Mouse (Mus musculus): ENCODE measurements around the gene Faim2. TPM values are rescaled to one million over a fixed set of nuclear protein-coding genes. Genes with fewer than 3 reads are reported as not detected.

Gene Faim2
- polyA plus RNA-seq, 1 experiment from 2014 or later: 0.81 TPM

DNA sequence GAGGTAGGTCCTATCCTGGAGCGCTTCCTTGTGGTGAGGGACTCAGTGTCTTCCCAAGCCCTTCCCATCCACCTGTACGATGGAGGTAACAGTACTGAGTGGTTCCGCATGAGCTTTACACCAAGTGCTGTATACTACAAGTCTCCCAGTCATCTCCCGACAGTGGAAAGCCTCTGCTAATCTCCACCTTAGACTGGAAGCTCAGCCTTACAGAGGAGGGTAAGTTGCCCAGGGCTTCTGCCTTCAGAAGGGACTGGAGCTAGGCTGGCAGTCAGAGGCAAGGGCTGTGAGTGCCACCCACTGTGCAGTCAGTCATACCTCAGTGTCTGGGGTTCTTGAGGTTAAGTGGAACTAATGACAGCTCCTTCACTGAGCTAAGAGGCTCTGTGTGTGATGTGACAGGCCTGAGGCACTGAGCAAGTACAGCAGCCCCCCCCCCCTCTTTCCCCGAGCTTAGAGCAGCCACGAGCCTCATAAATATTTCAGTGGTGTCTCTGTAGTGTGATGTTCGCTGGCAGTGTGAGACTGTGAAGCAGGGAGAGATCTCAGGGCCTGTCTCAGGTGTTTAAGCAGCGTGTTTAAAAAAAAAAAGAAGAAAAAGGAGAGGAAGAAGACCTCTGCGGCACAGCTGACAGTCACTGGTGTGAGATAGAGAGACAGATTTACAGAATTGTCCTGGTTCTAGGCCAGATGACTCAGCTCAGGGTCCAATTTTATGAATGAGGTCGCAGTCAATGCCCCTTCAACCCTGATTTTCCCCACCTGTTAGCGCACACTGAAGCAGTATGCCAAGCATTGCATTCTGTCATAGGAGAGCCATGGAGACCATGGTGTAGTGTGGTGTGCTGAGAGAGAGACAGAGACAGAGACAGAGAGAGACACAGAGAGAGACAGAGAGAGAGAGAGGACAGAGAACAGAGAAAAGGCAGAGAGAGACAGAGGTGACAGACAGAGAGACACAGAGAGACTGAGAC lies 9.2 kb upstream of the Faim2 start:
- TF ChIP-seq EP300 (optimal IDR thresholded peaks at IDR 0.05) (no peak), CTCF (IDR thresholded peaks at IDR 0.05; ENCODE audit: low read depth) (no peak)
- Histone ChIP-seq H3K4me3 (ENCODE audit: low read depth, low read length) (no peak overlapping the region), H3K27ac (replicated peaks) (no peak overlapping the region), H3K4me1 (replicated peaks; ENCODE audit: control insufficient read depth, insufficient read depth) (no peaks in the 10 kb centered on the region), H3K27me3 (ENCODE audit: control insufficient read depth, insufficient read depth, low read length) (no peaks in the 10 kb centered on the region), H3K9ac (ENCODE audit: low read length) (no peak overlapping the region), H3K4me2 (replicated peaks; ENCODE audit: low read depth) (no peak overlapping the region), H3K9me3 (ENCODE audit: control insufficient read depth, low read length) (no peaks in the 10 kb centered on the region), H3K36me3 (ENCODE audit: control insufficient read depth, insufficient read depth, low read length) (no peaks in the 10 kb centered on the region)
- WGBS: 57% methylated on average over 11 of the region's 11 CpGs
- ATAC-seq (ENCODE audit: low FRiP score, low TSS enrichment) (no peak), DNase-seq (ENCODE audit: low spot score) (no peak)

DNA sequence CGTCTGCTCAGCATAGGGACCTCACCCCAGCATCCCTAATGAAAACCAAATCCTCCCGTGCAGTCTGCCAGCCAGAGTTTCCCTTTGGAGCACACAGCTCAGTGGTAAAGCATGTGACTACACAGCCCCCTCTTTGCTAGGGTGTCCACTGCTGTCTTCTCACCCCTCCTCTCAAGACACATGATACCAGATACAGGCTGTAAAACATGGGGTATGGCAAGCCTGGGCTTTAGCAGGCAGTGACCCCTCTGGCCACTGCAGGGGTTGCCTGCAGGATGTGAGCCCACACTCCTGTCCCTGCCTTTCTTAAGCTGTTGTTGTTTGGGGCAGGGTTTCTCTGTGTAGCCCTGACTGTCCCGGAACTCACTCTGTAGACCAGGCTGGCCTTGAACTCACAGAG lies 4.1 kb upstream of the Faim2 start:
- no peak for DNase-seq (ENCODE audit: low spot score)
- no peak overlapping the region for H3K4me3 ChIP-seq (ENCODE audit: low read depth, low read length)
- H3K4me1 ChIP-seq (replicated peaks; ENCODE audit: control insufficient read depth, insufficient read depth): no peaks in the 10 kb centered on the region
- WGBS: 67% methylated on average over 3 of the region's 3 CpGs
- no peak overlapping the region for H3K4me2 ChIP-seq (replicated peaks; ENCODE audit: low read depth)
- no peak for ATAC-seq (ENCODE audit: low FRiP score, low TSS enrichment)
- H3K27ac ChIP-seq (replicated peaks): no peak overlapping the region
- H3K36me3 ChIP-seq (ENCODE audit: control insufficient read depth, insufficient read depth, low read length): no peaks in the 10 kb centered on the region
- no peak for TF ChIP-seq CTCF (IDR thresholded peaks at IDR 0.05; ENCODE audit: low read depth)
- no peaks in the 10 kb centered on the region for H3K9me3 ChIP-seq (ENCODE audit: control insufficient read depth, low read length)
- no peaks in the 10 kb centered on the region for H3K27me3 ChIP-seq (ENCODE audit: control insufficient read depth, insufficient read depth, low read length)
- no peak overlapping the region for H3K9ac ChIP-seq (ENCODE audit: low read length)

DNA sequence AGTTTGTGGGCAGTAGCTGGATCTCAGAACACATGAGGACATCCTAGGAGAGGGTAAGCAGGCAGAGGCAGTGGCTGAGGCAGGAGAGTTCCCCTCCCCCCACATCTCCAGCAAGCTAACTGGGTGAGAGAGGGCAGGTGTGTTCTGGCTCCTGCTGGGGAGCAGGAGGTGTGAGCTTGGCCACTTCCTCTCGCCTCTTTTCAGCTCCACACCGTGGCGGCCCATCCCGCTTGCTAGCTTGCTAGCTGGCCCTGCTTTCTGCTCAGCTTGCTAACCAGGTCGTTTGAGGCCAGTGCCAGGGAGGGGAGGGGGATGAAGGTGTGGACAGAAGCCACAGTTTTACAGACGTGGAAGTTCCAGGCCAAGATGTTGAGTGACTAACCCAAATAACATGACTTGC lies 3.2 kb upstream of the Faim2 start:
- 32% methylated on average over 6 of the region's 6 CpGs for WGBS
- TF ChIP-seq EP300 (optimal IDR thresholded peaks at IDR 0.05) (no peak), CTCF (IDR thresholded peaks at IDR 0.05; ENCODE audit: low read depth) (no peak)
- no peak for DNase-seq (ENCODE audit: low spot score)
- no peaks in the 10 kb centered on the region for H3K4me1 ChIP-seq (replicated peaks; ENCODE audit: control insufficient read depth, insufficient read depth)
- H3K4me3 ChIP-seq (ENCODE audit: low read depth, low read length): no peak overlapping the region
- H3K4me2 ChIP-seq (replicated peaks; ENCODE audit: low read depth): no peak overlapping the region
- H3K9ac ChIP-seq (ENCODE audit: low read length): no peak overlapping the region
- ATAC-seq (ENCODE audit: low FRiP score, low TSS enrichment): no peak
- no peak overlapping the region for H3K27ac ChIP-seq (replicated peaks)
- no peaks in the 10 kb centered on the region for H3K27me3 ChIP-seq (ENCODE audit: control insufficient read depth, insufficient read depth, low read length)
- no peaks in the 10 kb centered on the region for H3K36me3 ChIP-seq (ENCODE audit: control insufficient read depth, insufficient read depth, low read length)
- no peaks in the 10 kb centered on the region for H3K9me3 ChIP-seq (ENCODE audit: control insufficient read depth, low read length)

DNA sequence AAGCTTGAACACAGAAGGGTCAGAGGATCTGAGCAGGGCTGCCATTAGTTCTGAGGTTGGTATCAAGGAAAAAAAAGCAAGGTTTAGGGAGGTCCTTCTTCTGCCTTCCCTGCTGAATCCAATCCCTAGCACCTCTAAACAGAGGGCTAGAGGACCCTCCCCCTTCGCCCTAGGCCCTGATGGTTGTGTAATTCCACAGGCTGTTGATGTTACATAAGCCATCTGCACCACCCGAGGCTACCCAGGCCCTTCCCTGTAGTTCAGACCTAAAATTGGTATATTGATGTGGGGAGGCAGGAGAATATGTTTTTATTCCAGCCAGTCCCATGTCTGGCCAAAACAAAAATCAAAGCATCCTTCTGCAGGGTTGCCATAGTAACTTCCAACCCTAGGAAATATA lies 1.3 kb downstream of the Faim2 start:
- no peak for ATAC-seq (ENCODE audit: low FRiP score, low TSS enrichment)
- WGBS: 46% methylated on average over 2 of the region's 2 CpGs

DNA sequence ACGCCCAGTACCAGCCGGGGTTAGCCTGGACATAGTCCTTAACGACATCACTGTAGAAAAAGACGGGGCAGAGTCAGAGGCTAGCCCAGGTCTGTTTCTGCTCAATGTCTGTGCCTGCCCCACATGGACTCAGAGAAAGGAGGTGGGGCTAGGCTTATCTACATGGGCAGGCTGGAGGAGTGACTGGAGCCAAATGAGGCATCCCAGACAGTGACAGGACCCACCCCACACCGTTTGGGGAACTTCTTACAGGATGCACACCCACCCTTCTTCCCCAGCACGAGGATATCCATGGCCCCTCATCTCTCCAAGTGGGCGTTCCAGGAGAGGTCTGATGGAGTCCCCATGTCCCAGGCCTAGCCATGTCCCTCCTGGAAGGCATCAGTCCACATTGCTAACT lies 7.7 kb downstream of the Faim2 start:
- no peak overlapping the region for H3K4me3 ChIP-seq (ENCODE audit: low read depth, low read length)
- no peak overlapping the region for H3K27ac ChIP-seq (replicated peaks)
- no peak for ATAC-seq (ENCODE audit: low FRiP score, low TSS enrichment)
- no peak for DNase-seq (ENCODE audit: low spot score)
- no peaks in the 10 kb centered on the region for H3K36me3 ChIP-seq (ENCODE audit: control insufficient read depth, insufficient read depth, low read length)
- TF ChIP-seq CTCF (IDR thresholded peaks at IDR 0.05; ENCODE audit: low read depth): no peak
- no peak for TF ChIP-seq EP300 (optimal IDR thresholded peaks at IDR 0.05)
- WGBS: 75% methylated on average over 7 of the region's 7 CpGs
- H3K9me3 ChIP-seq (ENCODE audit: control insufficient read depth, low read length): no peaks in the 10 kb centered on the region
- H3K9ac ChIP-seq (ENCODE audit: low read length): no peak overlapping the region
- H3K4me2 ChIP-seq (replicated peaks; ENCODE audit: low read depth): no peak overlapping the region
- H3K4me1 ChIP-seq (replicated peaks; ENCODE audit: control insufficient read depth, insufficient read depth): no peaks in the 10 kb centered on the region
- peaks cover 2% of the 10 kb centered on the region; the same call in 1 of the 2 replicates for H3K27me3 ChIP-seq (ENCODE audit: control insufficient read depth, insufficient read depth, low read length)

More for the DNA sequence above, 1.3 kb downstream of the Faim2 start:
- Histone ChIP-seq H3K4me3 (ENCODE audit: low read depth, low read length) (no peak overlapping the region), H3K9ac (ENCODE audit: low read length) (no peak overlapping the region), H3K36me3 (ENCODE audit: control insufficient read depth, insufficient read depth, low read length) (no peaks in the 10 kb centered on the region), H3K27ac (replicated peaks) (no peak overlapping the region), H3K27me3 (ENCODE audit: control insufficient read depth, insufficient read depth, low read length) (no peaks in the 10 kb centered on the region), H3K9me3 (ENCODE audit: control insufficient read depth, low read length) (no peaks in the 10 kb centered on the region), H3K4me2 (replicated peaks; ENCODE audit: low read depth) (no peak overlapping the region), H3K4me1 (replicated peaks; ENCODE audit: control insufficient read depth, insufficient read depth) (no peaks in the 10 kb centered on the region)
- DNase-seq (ENCODE audit: low spot score): no peak
- TF ChIP-seq CTCF (IDR thresholded peaks at IDR 0.05; ENCODE audit: low read depth): no peak
- TF ChIP-seq EP300 (optimal IDR thresholded peaks at IDR 0.05): no peak

DNA sequence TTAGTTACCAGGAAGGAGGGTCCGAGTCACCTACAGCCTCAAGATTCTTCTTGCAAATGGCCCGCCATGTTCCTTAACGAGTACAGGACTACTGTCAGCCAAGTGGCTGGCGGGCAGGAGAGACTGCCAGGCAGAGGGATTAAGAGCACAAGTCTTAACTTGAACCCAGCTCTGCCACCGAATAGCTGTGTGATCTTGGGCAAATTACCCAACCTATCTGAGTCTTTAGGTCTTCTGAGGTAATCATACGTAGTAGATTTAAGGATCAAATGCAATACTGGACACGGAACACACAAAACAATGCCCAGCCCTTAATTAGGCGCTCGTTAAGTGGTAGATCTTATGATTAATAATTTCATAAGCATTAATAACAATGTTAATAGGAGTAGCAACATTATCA lies 8.3 kb downstream of the Faim2 start:
- WGBS: 85% methylated on average over 9 of the region's 9 CpGs
- DNase-seq (ENCODE audit: low spot score) (no peak), ATAC-seq (ENCODE audit: low FRiP score, low TSS enrichment) (no peak)
- Histone ChIP-seq H3K4me1 (replicated peaks; ENCODE audit: control insufficient read depth, insufficient read depth) (no peaks in the 10 kb centered on the region), H3K9me3 (ENCODE audit: control insufficient read depth, low read length) (no peaks in the 10 kb centered on the region), H3K27ac (replicated peaks) (no peak overlapping the region), H3K4me2 (replicated peaks; ENCODE audit: low read depth) (no peak overlapping the region), H3K27me3 (ENCODE audit: control insufficient read depth, insufficient read depth, low read length) (peaks cover 2% of the 10 kb centered on the region; the same call in 1 of the 2 replicates), H3K4me3 (ENCODE audit: low read depth, low read length) (no peak overlapping the region), H3K36me3 (ENCODE audit: control insufficient read depth, insufficient read depth, low read length) (no peaks in the 10 kb centered on the region), H3K9ac (ENCODE audit: low read length) (no peak overlapping the region)
- TF ChIP-seq CTCF (IDR thresholded peaks at IDR 0.05; ENCODE audit: low read depth): no peak
- TF ChIP-seq EP300 (optimal IDR thresholded peaks at IDR 0.05): no peak
